20 mouse cellular contexts compared by ENCODE assay signal in the genomic region with DNA sequence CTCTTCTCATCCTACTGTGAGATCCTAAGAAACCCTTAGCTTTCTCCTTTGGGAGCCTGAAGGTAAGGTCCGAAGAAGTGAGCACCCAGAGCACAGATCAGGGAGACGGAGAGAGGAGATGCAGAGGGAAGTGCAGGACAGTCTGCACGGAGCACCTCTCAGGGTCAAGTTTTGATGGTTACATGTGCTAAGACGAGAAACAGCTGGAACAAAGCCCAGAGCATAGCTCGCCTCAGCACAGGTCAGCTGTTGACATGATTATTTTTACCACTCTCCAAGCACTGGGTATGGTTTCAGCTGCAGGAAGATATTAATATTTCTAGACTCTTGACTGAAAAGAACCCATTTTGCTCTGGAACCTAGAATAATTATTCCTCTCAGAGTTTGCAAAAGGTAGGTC. TPM values are rescaled to one million over a fixed set of nuclear protein-coding genes. Genes with fewer than 3 reads are reported as not detected.
A peak's percentile ranks its signal among the peaks of the same experiment; 100 is the strongest.
DNase-seq lines count a peak whose midpoint lies in the region; ATAC-seq and TF ChIP-seq lines count a peak whose summit lies in the region.
"Had no signal": no experiment of that assay in that cellular context is flagged by ENCODE, and none has a peak within 500 bp of the region (broad histone marks: within the 10 kb centered on the region; RNA-seq: fewer than 3 reads in every experiment).

No protein-coding gene starts in this region.

- TF ChIP-seq CTCF in hindbrain, postnatal 0 days (IDR thresholded peaks at IDR 0.05; ENCODE audit: low read depth): no peak
- no peak for TF ChIP-seq CTCF in midbrain, postnatal 0 days (IDR thresholded peaks at IDR 0.05)

- no peak overlapping the region for H3K9ac ChIP-seq in heart, embryonic 11.5 days (ENCODE audit: low read depth, low read length)
- no peak overlapping the region for H3K9ac ChIP-seq in hindbrain, postnatal 0 days (replicated peaks; ENCODE audit: low read length)
- no peak overlapping the region for H3K9ac ChIP-seq in midbrain, postnatal 0 days (replicated peaks; ENCODE audit: low read length, poor library complexity, severe bottlenecking)
- H3K9ac ChIP-seq: forebrain, embryonic 15.5 days; neural tube, embryonic 12.5 days had no signal

- H3K27ac ChIP-seq in heart, embryonic 11.5 days (ENCODE audit: low read depth, low read length): no peak overlapping the region
- no peak overlapping the region for H3K27ac ChIP-seq in hindbrain, postnatal 0 days
- no peak overlapping the region for H3K27ac ChIP-seq in midbrain, postnatal 0 days (ENCODE audit: low read depth, low read length)
- H3K27ac ChIP-seq: forebrain, embryonic 15.5 days; heart, adult 2 months; neural tube, embryonic 12.5 days; stomach, postnatal 0 days had no signal

- intact Hi-C loops in heart, postnatal 14 days (cut with DNase I): no loop called here

- no peaks in the 10 kb centered on the region for H3K27me3 ChIP-seq in heart, embryonic 11.5 days (ENCODE audit: control insufficient read depth, insufficient read depth, low read length)
- H3K27me3 ChIP-seq in hindbrain, postnatal 0 days (ENCODE audit: insufficient read depth, low read length): no peaks in the 10 kb centered on the region
- no peaks in the 10 kb centered on the region for H3K27me3 ChIP-seq in midbrain, postnatal 0 days (ENCODE audit: insufficient read depth, low read length)
- H3K27me3 ChIP-seq: forebrain, embryonic 15.5 days; neural tube, embryonic 12.5 days had no signal

- H3K36me3 ChIP-seq in heart, embryonic 11.5 days (ENCODE audit: control insufficient read depth, insufficient read depth, low read length): no peaks in the 10 kb centered on the region
- H3K36me3 ChIP-seq in hindbrain, postnatal 0 days (ENCODE audit: insufficient read depth, low read length): no peaks in the 10 kb centered on the region
- H3K36me3 ChIP-seq in midbrain, postnatal 0 days (ENCODE audit: insufficient read depth, low read length): no peaks in the 10 kb centered on the region
- H3K36me3 ChIP-seq: forebrain, embryonic 15.5 days; neural tube, embryonic 12.5 days had no signal

- H3K4me2 ChIP-seq in heart, embryonic 11.5 days: no peak overlapping the region
- no peak overlapping the region for H3K4me2 ChIP-seq in hindbrain, postnatal 0 days (ENCODE audit: low read depth, low read length)
- no peak overlapping the region for H3K4me2 ChIP-seq in midbrain, postnatal 0 days (ENCODE audit: low read depth, low read length, poor library complexity, severe bottlenecking)
- H3K4me2 ChIP-seq: forebrain, embryonic 15.5 days; neural tube, embryonic 12.5 days had no signal

- DNase-seq in NIH3T3 (ENCODE audit: low read depth): peak; percentile 50
- DNase-seq in gastrocnemius, adult 8-10 months (ENCODE audit: low spot score in 2 of 2): peak; percentile 47 to 58
- DNase-seq in heart, postnatal 14 days: peak; percentile 20 to 35
- DNase-seq in hindbrain, postnatal 0 days (ENCODE audit: low spot score): no peak
- no peak for DNase-seq in thymus, postnatal 25 days
- no peak for DNase-seq in midbrain, postnatal 0 days (ENCODE audit: low spot score)
- DNase-seq: adrenal gland, postnatal 10 days; cerebellum, adult 18-20 months; kidney, adult 2 months; kidney, postnatal 36 days; layer of hippocampus, adult 9-11 months; right cerebral cortex, postnatal 14 days; thymus, postnatal 36 days had no signal

- peaks cover 10% of the 10 kb centered on the region; the same call in 1 of the 2 replicates for H3K4me1 ChIP-seq in heart, embryonic 11.5 days (ENCODE audit: control insufficient read depth, insufficient read depth, low read length)
- no peaks in the 10 kb centered on the region for H3K4me1 ChIP-seq in hindbrain, postnatal 0 days (ENCODE audit: insufficient read depth, low read length)
- H3K4me1 ChIP-seq in midbrain, postnatal 0 days (ENCODE audit: insufficient read depth, low read length): no peaks in the 10 kb centered on the region
- H3K4me1 ChIP-seq: forebrain, embryonic 15.5 days; neural tube, embryonic 12.5 days had no signal

- peak; percentile 46; the same call in 1 of the 2 replicates for ATAC-seq in heart, embryonic 11.5 days (replicated peaks; ENCODE audit: insufficient number of reproducible peaks, low FRiP score, low TSS enrichment)
- ATAC-seq in hindbrain, postnatal 0 days: no peak
- no peak for ATAC-seq in midbrain, postnatal 0 days (ENCODE audit: low FRiP score)
- ATAC-seq: forebrain, embryonic 15.5 days; midbrain, embryonic 16.5 days had no signal

- H3K9me3 ChIP-seq in heart, embryonic 11.5 days (replicated peaks; ENCODE audit: control insufficient read depth, low read length): no peaks in the 10 kb centered on the region
- no peaks in the 10 kb centered on the region for H3K9me3 ChIP-seq in hindbrain, postnatal 0 days (ENCODE audit: low read length)
- H3K9me3 ChIP-seq in midbrain, postnatal 0 days (ENCODE audit: low read length): no peaks in the 10 kb centered on the region
- H3K9me3 ChIP-seq: forebrain, embryonic 15.5 days; neural tube, embryonic 12.5 days had no signal

- no peak overlapping the region for H3K4me3 ChIP-seq in heart, embryonic 11.5 days (ENCODE audit: low read depth, low read length)
- H3K4me3 ChIP-seq in hindbrain, postnatal 0 days (ENCODE audit: low read length): no peak overlapping the region
- no peak overlapping the region for H3K4me3 ChIP-seq in midbrain, postnatal 0 days (ENCODE audit: low read depth, low read length)
- H3K4me3 ChIP-seq: forebrain, embryonic 15.5 days; heart, adult 2 months; neural tube, embryonic 12.5 days had no signal

- 41% methylated on average over 5 of the region's 5 CpGs for WGBS in heart, embryonic 11.5 days (ENCODE audit: insufficient replicate concordance)
- WGBS in hindbrain, postnatal 0 days: 87% methylated on average over 5 of the region's 5 CpGs
- WGBS in midbrain, postnatal 0 days: 88% methylated on average over 5 of the region's 5 CpGs

RNA-seq across cellular contexts. Expression of gene Kcnab1, which starts 27.7 kb away (rescaled TPM):
- total RNA-seq in gastrocnemius, adult 8-10 months (2022): 10 to 100 TPM; 58.0 to 80.2 (median 67.9) TPM
- polyA plus RNA-seq in heart, embryonic 11.5 days (2014; fragmentation: Nextera tagmentation; extraction: Ambion mirVana): 2.7 and 3.6 TPM in 2 replicates
- 1 to 10 TPM; 3.1 to 3.5 TPM for total RNA-seq in heart, postnatal 14 days (2021)
- 6.3 and 7.6 TPM in 2 replicates for total RNA-seq in hindbrain, postnatal 0 days (2014; rRNA removed)
- polyA plus RNA-seq in hindbrain, postnatal 0 days (2015; fragmentation: Nextera tagmentation; extraction: Ambion mirVana): 11.3 and 11.5 TPM in 2 replicates
- total RNA-seq in midbrain, postnatal 0 days (2014; rRNA removed): 7.1 and 8.0 TPM in 2 replicates
- polyA plus RNA-seq in midbrain, postnatal 0 days (2015; fragmentation: Nextera tagmentation; extraction: Ambion mirVana): 8.6 and 8.8 TPM in 2 replicates
- total RNA-seq: megakaryocyte-erythroid progenitor cell, adult 5-6 weeks had no signal

Comparison
In these comparisons a context has a peak if more than half of its experiments do, and no peak if none do; other contexts are left out.
1. DNase-seq: peak in NIH3T3 (single experiment), gastrocnemius, adult 8-10 months (2 of 2) and heart, postnatal 14 days (2 of 2); none in hindbrain, postnatal 0 days (single experiment), thymus, postnatal 25 days (single experiment) and midbrain, postnatal 0 days (single experiment).